Mouse (Mus musculus) bone marrow, adult 2 months (tissue): Measurements from ENCODE around the gene Rhno1.

Experiments used
- CTCF ChIP-seq: fragments of 200-500 bp; IDR thresholded peaks from 2 replicates; pipeline ENCODE4 v1.5.1; 2011; ENCODE audit warnings: low read length, control low read depth; ENCODE audit not compliant: control insufficient read depth, insufficient read depth
- POLR2A ChIP-seq: fragments of 200-500 bp; IDR thresholded peaks from 2 replicates; pipeline ENCODE4 v1.6.1; 2011; ENCODE audit warnings: low read depth, mild to moderate bottlenecking, control low read depth, low read length, borderline replicate concordance; ENCODE audit not compliant: control insufficient read depth

GRCm38 (mm10) chr6:128375192-128375591 is 12.5 kb upstream of the Rhno1 start, which contains the start of the genes Tex52 and Gm44596:
- no peak for TF ChIP-seq CTCF
- no peak for TF ChIP-seq POLR2A
